Mouse (Mus musculus): ENCODE measurements around the gene Frmd4a. TPM values are rescaled to one million over a fixed set of nuclear protein-coding genes. Genes with fewer than 3 reads are reported as not detected.

Frmd4a gene
- polyA plus RNA-seq, 1 experiment from 2014 or later = 6.6 TPM

- Histone ChIP-seq H3K9me3 (ENCODE audit: low read length) (no peaks in the 10 kb centered on the region), H3K9ac (replicated peaks) (no peak overlapping the region), H3K4me2 (ENCODE audit: low read depth, low read length) (peak overlapping the region; percentile 11; the same call in 1 of the 2 replicates), H3K27me3 (ENCODE audit: insufficient read depth, low read length) (no peaks in the 10 kb centered on the region), H3K27ac (ENCODE audit: low read depth) (peak overlapping the region; percentile 26; the same call in 1 of the 2 replicates), H3K4me3 (ENCODE audit: low read depth, low read length) (no peak overlapping the region), H3K4me1 (ENCODE audit: insufficient read depth) (peaks cover 16% of the 10 kb centered on the region), H3K36me3 (replicated peaks; ENCODE audit: insufficient read depth, low read length) (no peaks in the 10 kb centered on the region)
- peak; percentile 52 for DNase-seq
- WGBS (ENCODE audit: insufficient replicate concordance) = 49% methylated on average over 15 of the region's 15 CpGs
- peak; percentile 21; the same call in 1 of the 2 replicates for ATAC-seq
- no peak for TF ChIP-seq EP300 (IDR thresholded peaks at IDR 0.05; ENCODE audit: low read depth)
- TF ChIP-seq CTCF (IDR thresholded peaks at IDR 0.05; ENCODE audit: low read depth) = no peak
Measured at GRCm38 (mm10) chr2:4501257-4502027, 483.9 kb downstream of the Frmd4a start.

GRCm38 (mm10) chr2:4504413-4504812, 486.9 kb downstream of the Frmd4a start:
- WGBS (ENCODE audit: insufficient replicate concordance) = 79% methylated on average over 10 of the region's 10 CpGs
- no peak for ATAC-seq
- no peak for DNase-seq

GRCm38 (mm10) chr2:4505695-4506094, 488.2 kb downstream of the Frmd4a start:
- H3K4me1 ChIP-seq (ENCODE audit: insufficient read depth) = peaks cover 22% of the 10 kb centered on the region
- H3K9me3 ChIP-seq (ENCODE audit: low read length) = no peaks in the 10 kb centered on the region
- WGBS (ENCODE audit: insufficient replicate concordance) = 76% methylated on average over 4 of the region's 4 CpGs
- no peak overlapping the region for H3K4me2 ChIP-seq (ENCODE audit: low read depth, low read length)
- TF ChIP-seq CTCF (IDR thresholded peaks at IDR 0.05; ENCODE audit: low read depth) = no peak
- no peak for TF ChIP-seq EP300 (IDR thresholded peaks at IDR 0.05; ENCODE audit: low read depth)
- no peak overlapping the region for H3K27ac ChIP-seq (ENCODE audit: low read depth)
- DNase-seq (no peak), ATAC-seq (no peak)
- no peak overlapping the region for H3K4me3 ChIP-seq (ENCODE audit: low read depth, low read length)
- no peaks in the 10 kb centered on the region for H3K36me3 ChIP-seq (replicated peaks; ENCODE audit: insufficient read depth, low read length)
- no peak overlapping the region for H3K9ac ChIP-seq (replicated peaks)
- H3K27me3 ChIP-seq (ENCODE audit: insufficient read depth, low read length) = no peaks in the 10 kb centered on the region

More at GRCm38 (mm10) chr2:4504413-4504812, 486.9 kb downstream of the Frmd4a start:
- Histone ChIP-seq H3K4me1 (ENCODE audit: insufficient read depth) (peaks cover 24% of the 10 kb centered on the region), H3K36me3 (replicated peaks; ENCODE audit: insufficient read depth, low read length) (no peaks in the 10 kb centered on the region), H3K27ac (ENCODE audit: low read depth) (no peak overlapping the region), H3K4me2 (ENCODE audit: low read depth, low read length) (no peak overlapping the region), H3K27me3 (ENCODE audit: insufficient read depth, low read length) (no peaks in the 10 kb centered on the region), H3K9ac (replicated peaks) (no peak overlapping the region), H3K4me3 (ENCODE audit: low read depth, low read length) (no peak overlapping the region), H3K9me3 (ENCODE audit: low read length) (no peaks in the 10 kb centered on the region)
- TF ChIP-seq CTCF (IDR thresholded peaks at IDR 0.05; ENCODE audit: low read depth) (no peak), EP300 (IDR thresholded peaks at IDR 0.05; ENCODE audit: low read depth) (no peak)

DNA sequence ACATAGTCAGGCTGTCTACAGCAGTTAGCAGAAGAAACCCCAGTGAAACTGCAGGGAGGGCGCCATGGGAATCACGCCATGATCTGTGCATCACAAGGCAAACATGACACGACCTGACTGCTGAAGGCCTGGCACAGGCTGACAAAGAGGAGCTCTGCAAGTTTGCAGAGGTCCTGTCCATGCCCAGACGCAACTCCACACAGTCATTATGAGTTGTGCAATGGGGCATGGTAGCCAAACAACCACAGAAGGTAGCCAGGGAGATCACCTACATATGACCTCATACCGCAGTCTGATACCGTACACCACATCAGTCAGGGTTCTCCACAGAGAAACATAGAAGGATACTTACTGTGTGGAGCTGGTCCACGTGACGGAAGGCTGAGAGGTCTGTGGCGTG, 489.1 kb downstream of the Frmd4a start:
- peak; percentile 73 for ATAC-seq
- 66% methylated on average over 9 of the region's 9 CpGs for WGBS (ENCODE audit: insufficient replicate concordance)
- TF ChIP-seq CTCF (IDR thresholded peaks at IDR 0.05; ENCODE audit: low read depth) = no peak
- TF ChIP-seq EP300 (IDR thresholded peaks at IDR 0.05; ENCODE audit: low read depth) = no peak

DNA sequence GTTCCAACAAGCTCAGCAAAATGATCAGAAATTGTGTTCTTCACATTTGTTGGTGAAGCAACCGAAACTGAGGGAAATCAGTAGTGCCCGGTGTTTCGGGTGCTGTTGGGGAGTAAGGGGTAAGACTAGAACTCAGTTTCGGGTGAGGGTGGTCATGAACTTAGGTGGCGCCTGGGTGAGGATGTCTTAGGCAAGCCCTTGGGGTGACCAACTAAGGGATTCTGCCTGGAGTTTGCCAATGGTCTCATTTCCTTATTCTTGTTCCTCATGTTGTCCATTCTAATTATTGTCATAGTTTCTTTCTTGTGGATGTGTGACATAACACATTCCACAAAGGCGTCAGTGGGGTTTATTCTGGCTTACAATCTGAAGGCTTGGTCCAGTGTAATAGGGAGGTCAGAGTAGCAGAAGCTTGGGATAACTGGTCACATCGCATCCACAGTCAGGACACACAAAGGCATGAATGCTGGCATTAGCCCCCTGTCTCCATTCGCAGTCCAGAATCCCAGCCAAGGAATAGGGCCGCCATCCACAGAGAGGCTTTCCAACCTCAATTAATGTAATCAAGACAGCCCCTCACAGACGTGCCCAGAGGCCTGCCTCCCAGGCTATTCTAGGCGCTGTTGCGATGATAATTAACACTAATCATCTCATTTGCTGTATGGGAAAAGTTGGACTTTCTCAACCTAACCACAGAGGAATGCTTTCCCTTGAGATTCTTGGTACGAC, 490.5 kb downstream of the Frmd4a start:
- H3K4me3 ChIP-seq (ENCODE audit: low read depth, low read length) = no peak overlapping the region
- no peak overlapping the region for H3K9ac ChIP-seq (replicated peaks)
- ATAC-seq (no peak), DNase-seq (no peak)
- WGBS (ENCODE audit: insufficient replicate concordance) = 76% methylated on average over 13 of the region's 13 CpGs
- no peaks in the 10 kb centered on the region for H3K36me3 ChIP-seq (replicated peaks; ENCODE audit: insufficient read depth, low read length)
- H3K27me3 ChIP-seq (ENCODE audit: insufficient read depth, low read length) = no peaks in the 10 kb centered on the region
- H3K27ac ChIP-seq (ENCODE audit: low read depth) = no peak overlapping the region
- no peak overlapping the region for H3K4me2 ChIP-seq (ENCODE audit: low read depth, low read length)
- no peak for TF ChIP-seq EP300 (IDR thresholded peaks at IDR 0.05; ENCODE audit: low read depth)
- no peak for TF ChIP-seq CTCF (IDR thresholded peaks at IDR 0.05; ENCODE audit: low read depth)
- peaks cover 11% of the 10 kb centered on the region; the same call in 1 of the 2 replicates for H3K4me1 ChIP-seq (ENCODE audit: insufficient read depth)
- H3K9me3 ChIP-seq (ENCODE audit: low read length) = no peaks in the 10 kb centered on the region

More for the DNA sequence above, 489.1 kb downstream of the Frmd4a start:
- Histone ChIP-seq H3K27ac (ENCODE audit: low read depth) (peak overlapping the region; percentile 6; the same call in 1 of the 2 replicates), H3K4me2 (ENCODE audit: low read depth, low read length) (no peak overlapping the region), H3K4me3 (ENCODE audit: low read depth, low read length) (no peak overlapping the region), H3K27me3 (ENCODE audit: insufficient read depth, low read length) (no peaks in the 10 kb centered on the region), H3K4me1 (ENCODE audit: insufficient read depth) (peaks cover 16% of the 10 kb centered on the region), H3K36me3 (replicated peaks; ENCODE audit: insufficient read depth, low read length) (no peaks in the 10 kb centered on the region), H3K9me3 (ENCODE audit: low read length) (no peaks in the 10 kb centered on the region), H3K9ac (replicated peaks) (no peak overlapping the region)
- peak; percentile 22 for DNase-seq

GRCm38 (mm10) chr2:4508959-4509615, 491.6 kb downstream of the Frmd4a start:
- TF ChIP-seq EP300 (IDR thresholded peaks at IDR 0.05; ENCODE audit: low read depth) = no peak
- TF ChIP-seq CTCF (IDR thresholded peaks at IDR 0.05; ENCODE audit: low read depth) = no peak
- Histone ChIP-seq H3K4me3 (ENCODE audit: low read depth, low read length) (no peak overlapping the region), H3K36me3 (replicated peaks; ENCODE audit: insufficient read depth, low read length) (no peaks in the 10 kb centered on the region), H3K9ac (replicated peaks) (no peak overlapping the region), H3K27ac (ENCODE audit: low read depth) (no peak overlapping the region), H3K4me2 (ENCODE audit: low read depth, low read length) (peak overlapping the region; percentile 56), H3K27me3 (ENCODE audit: insufficient read depth, low read length) (no peaks in the 10 kb centered on the region), H3K9me3 (ENCODE audit: low read length) (no peaks in the 10 kb centered on the region), H3K4me1 (ENCODE audit: insufficient read depth) (peaks cover 11% of the 10 kb centered on the region; the same call in 1 of the 2 replicates)
- DNase-seq (no peak), ATAC-seq (no peak)
- WGBS (ENCODE audit: insufficient replicate concordance) = 59% methylated on average over 10 of the region's 10 CpGs

All from liver, postnatal 0 days (tissue).